Mouse (Mus musculus): ENCODE results near the gene Tomm70a.

- TF ChIP-seq CTCF (IDR thresholded peaks at IDR 0.05; ENCODE audit: low read depth, low read length) (no peak), GATA1 (IDR thresholded peaks at IDR 0.05; ENCODE audit: borderline replicate concordance, low read length) (no peak), TAL1 (conservative IDR thresholded peaks at IDR 0.05; ENCODE audit: low read depth, low read length) (no peak), GATA2 (IDR thresholded peaks at IDR 0.05; ENCODE audit: borderline replicate concordance, low read depth, low read length) (no peak), POLR2AphosphoS5 (IDR thresholded peaks at IDR 0.05; ENCODE audit: insufficient replicate concordance, low read depth, low read length) (no peak)
These were observed 35.6 kb downstream of the Tomm70a start for GRCm38 (mm10) chr16:57157076-57157475.
